Mouse (Mus musculus) layer of hippocampus, postnatal 10 days (tissue): ENCODE results near the gene Lix1l. TPM values are rescaled to one million over a fixed set of nuclear protein-coding genes. Genes with fewer than 3 reads are reported as not detected.
A peak's percentile ranks its signal among the peaks of the same experiment; 100 is the strongest.

Experiments used
- DNase-seq, 2 experiments: peaks; one replicate each; pipeline ENCODE4 v3.0.0; 2021; ENCODE audit warnings: low spot score in 2 of 2
- long read RNA-seq: library from polyadenylated mRNA; stranded (forward); transcript quantifications from one replicate; pipeline ENCODE4 v2.0.0, GENCODE M21; 2023
- total RNA-seq, 2 experiments: library from RNA; stranded (reverse); gene quantifications; 2 replicates each; pipeline ENCODE4 v1.2.3; 2021

The Lix1l gene
- 10 to 100 TPM; 40.8 to 44.5 TPM for total RNA-seq
- long read RNA-seq, partial matches to known transcripts = 1 of 28 reads
- long read RNA-seq, other reads (novel, unspliced or antisense) = 26 of 28 reads

GRCm38 (mm10) chr3:96600639-96601250, at the start of gene Lix1l:
Gene Lix1l (plus strand): TSS chr3:96601149.
- DNase-seq = peak; percentile 90 to 92

DNA sequence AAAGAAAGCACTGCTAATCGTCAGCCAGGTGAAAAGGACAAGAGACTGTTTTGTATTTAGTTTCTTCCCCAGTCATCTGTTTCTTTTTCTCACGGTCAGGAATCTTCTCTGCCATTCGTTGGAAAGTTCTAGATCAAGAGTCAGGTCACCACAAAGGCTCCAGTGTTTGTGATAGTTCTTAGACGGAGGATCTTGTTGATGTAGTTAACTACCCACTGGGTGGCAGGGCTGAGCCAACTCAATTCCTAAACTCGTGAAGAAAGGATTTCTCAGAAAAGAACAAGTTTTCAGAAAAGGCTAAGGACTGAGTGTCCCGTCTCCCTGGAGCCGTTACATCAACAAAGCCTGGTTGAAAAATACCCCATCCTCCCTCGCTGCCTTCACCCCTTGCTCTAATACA, 49.7 kb upstream of the Lix1l start:
- DNase-seq = peak in 1 of 2 experiments; percentile 66

- no peak for DNase-seq
Measured at GRCm38 (mm10) chr3:96551890-96552289, 49.1 kb upstream of the Lix1l start.

DNA sequence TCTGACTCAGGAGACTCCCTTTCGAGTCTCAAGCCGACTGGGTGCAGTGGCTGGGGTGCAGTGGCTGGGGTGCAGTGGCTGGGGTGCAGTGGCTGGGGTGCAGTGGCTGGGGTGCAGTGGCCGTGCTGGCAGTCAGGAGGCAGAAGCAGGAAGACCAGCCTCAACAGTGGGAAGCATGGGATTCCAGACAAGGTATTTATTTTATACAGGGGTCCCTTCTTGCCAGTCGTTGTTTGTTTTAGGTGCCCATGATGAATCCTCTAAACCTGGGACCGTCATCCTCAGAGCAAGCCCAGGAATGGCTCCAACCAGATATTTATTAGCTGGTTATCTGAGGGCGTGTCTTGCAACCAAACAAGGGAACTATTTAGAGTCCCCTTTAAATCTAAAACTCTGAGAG, 47.3 kb upstream of the Lix1l start:
- DNase-seq = no peak

GRCm38 (mm10) chr3:96554251-96554650, 46.7 kb upstream of the Lix1l start:
- no peak for DNase-seq

DNA sequence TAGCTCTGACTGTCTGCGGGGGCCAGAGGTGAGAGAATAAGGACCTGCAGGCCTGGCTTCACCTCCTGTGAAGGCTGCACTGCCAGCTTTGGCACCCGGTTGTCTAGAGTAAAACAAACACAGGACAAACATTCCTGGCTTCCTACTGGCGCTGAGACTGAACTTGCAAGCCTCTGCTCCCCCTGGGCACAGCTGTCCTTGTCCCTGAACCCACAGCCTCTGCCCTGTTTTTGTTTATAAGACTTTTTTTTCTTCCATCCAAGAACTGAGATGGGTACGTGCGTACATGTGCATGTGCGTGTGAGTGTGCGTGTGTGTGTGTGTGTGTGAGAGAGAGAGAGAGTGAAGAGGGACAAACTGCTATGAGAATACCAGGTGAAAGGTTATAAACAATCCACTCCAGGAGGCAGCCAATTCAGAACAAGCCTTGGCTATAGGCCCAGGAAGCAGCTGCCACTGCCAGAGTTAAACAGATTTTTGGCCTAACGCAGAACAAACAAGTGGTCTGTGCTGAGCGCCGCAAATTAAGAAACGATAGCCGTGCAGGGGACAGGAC, 45.8 kb upstream of the Lix1l start:
- peak; percentile 68 to 71 for DNase-seq

GRCm38 (mm10) chr3:96555999-96556614, 44.8 kb upstream of the Lix1l start:
- no peak for DNase-seq

GRCm38 (mm10) chr3:96556651-96557635, 44.0 kb upstream of the Lix1l start:
- no peak for DNase-seq

DNA sequence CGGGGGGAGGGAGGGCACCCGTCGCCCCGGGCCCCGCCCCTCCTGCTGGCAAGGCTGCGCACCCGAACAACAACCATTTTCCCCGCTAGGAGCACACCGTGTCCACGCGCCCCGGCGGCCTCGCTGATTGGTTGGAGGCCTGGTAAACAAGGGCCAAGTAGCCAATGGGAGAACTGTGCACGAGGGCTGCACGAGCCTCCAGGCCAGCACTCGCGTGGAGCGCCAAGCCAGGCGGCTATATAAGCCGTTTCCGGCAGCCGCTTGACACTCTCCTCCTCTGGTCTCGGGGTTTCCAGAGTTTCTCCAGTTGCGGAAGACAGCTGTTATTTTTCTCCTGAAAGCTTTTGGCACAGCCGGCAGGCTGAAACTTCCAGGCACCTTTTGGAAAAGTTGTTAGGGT, 43.3 kb upstream of the Lix1l start, which contains the start of gene Txnip:
Gene Txnip (plus strand): TSS at position 264 of the 400 bp plus-strand sequence.
- peak; percentile 98 to 99 for DNase-seq

GRCm38 (mm10) chr3:96558159-96558558, 42.8 kb upstream of the Lix1l start:
- DNase-seq = no peak

- DNase-seq = no peak
Measured at GRCm38 (mm10) chr3:96558668-96559196, 42.2 kb upstream of the Lix1l start.

GRCm38 (mm10) chr3:96559398-96559910, 41.5 kb upstream of the Lix1l start:
- no peak for DNase-seq

- DNase-seq = no peak
Measured at GRCm38 (mm10) chr3:96559911-96560850, 40.8 kb upstream of the Lix1l start.

- no peak for DNase-seq
Measured at GRCm38 (mm10) chr3:96560881-96561668, 39.9 kb upstream of the Lix1l start.

- no peak for DNase-seq
Measured at GRCm38 (mm10) chr3:96561946-96562681, 38.8 kb upstream of the Lix1l start.

DNA sequence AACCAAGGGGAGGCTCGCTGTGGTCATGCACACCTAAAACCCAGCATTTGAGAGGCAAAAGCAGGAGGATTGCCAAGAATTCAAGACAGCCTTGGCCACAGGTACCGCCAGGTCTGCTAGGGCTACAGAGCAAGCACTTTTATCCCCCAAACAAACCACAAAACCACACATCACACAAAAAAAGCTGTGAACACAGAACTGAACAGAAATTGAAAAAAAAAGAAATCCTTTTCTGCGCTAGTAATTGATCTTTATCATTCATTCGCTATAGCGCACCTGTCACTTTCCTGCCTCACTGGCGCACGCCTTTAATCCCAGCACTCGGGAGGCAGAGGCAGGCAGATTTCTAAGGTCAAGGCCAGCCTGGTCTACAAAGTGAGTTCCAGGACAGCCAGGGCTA, 37.7 kb upstream of the Lix1l start:
- no peak for DNase-seq

GRCm38 (mm10) chr3:96563911-96564632, 36.9 kb upstream of the Lix1l start:
- DNase-seq = no peak
